Mouse (Mus musculus) frontal cortex, postnatal 14 days (tissue): ENCODE results near the gene Shank2.

ENCODE experiments used
- DNase-seq, 2 experiments: peaks; one replicate each; pipeline ENCODE4 v3.0.0; 2022; ENCODE audit warnings: low spot score in 2 of 2

Gene Shank2

GRCm38 (mm10) chr7:144170272-144170671 is 168.5 kb downstream of the Shank2 start:
- no peak for DNase-seq

DNA sequence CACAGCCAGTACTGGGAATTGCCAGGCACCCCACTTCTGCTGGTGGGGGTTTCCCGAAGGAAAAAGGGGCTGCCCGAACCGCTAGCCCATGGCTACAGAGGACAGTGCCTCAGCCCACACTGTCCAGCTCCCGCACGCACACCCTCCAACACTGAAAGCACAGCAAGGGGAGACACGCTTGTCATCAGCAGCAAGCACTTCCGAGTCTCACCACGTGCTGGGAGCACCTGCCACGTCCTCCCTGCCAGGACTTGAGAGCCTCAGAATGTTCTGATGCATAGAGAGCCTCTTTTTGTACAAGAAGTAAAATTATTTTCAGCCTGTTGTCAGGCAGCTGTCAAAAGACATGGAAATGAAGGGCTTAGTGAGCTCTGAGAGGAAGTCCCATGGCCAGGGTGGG is 169.0 kb downstream of the Shank2 start:
- DNase-seq: no peak

GRCm38 (mm10) chr7:144173869-144174268 is 172.1 kb downstream of the Shank2 start:
- DNase-seq: no peak

DNA sequence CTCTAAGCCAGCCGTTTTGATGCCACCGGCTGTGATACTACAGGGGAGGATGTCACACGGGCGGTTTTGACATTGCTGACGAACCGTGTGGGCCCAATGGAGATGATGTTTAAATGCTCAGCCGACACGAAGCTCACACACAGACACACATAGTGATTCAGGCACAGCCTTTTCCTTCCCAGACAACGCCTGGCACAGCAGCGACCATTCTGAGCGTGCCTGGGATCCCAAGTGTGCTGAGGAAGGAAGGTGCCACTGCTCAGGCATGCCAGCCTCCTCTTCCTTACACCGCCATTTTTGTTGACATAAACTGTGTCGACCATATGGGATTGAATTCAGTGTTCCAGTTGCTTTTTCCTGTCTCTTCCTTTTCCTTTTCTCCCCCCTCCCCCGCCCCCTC is 172.6 kb downstream of the Shank2 start:
- no peak for DNase-seq

DNA sequence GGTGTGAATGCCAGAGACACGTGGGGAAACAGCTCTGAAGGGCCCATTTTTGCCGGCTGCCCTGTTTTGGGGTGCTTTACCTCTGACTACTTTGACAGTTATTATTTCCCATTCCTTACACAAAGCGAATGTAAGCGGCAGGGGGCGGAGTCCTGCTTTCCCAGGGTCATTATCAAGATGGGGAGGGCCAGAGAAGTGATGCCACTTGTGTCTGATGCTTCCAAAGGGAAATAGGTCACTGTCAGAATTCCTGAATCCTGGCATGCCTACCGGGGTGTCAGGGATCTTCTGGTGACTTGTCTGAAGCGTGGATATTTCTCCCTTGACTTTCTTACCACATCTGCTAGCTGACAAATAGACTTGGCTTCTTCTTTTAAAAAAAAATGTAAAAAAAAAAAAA is 173.3 kb downstream of the Shank2 start:
- DNase-seq: no peak

DNA sequence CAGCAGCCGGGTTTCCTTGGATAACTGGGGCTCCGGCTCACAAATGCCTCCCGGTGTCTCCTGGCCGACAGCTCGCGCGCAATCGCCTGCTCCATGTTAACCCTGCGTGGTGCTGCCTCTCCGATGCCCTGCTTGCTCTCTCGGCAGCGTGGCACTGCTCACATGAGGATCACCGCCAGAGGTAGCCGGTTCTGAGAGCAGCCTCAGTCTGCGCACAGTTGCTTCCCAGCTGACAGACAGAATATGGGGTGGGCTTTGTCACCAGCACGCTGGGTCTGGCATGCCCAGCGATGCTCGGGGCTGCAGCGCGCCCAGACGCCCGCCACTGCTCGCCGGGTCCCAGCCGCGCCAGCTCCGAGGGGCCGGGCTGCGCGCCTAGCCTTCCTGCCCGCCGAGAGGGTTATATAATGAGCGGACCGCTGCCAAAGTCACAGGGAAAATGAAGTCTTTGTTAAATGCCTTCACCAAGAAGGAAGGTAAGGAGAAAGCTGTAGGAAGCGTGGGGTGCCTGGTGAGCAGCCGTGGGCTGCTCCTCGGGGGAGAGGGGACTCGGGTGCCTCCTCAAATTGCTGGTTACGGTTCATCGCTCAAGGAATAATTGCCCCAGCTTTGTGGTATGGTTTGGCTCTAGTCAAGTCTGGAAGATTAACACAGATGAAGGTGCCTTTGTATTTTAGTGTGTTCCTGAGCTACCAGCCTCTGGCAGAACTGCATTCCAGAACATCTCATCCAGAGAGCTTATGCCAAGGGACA is 173.9 kb downstream of the Shank2 start:
- DNase-seq: peak; percentile 57 to 59

DNA sequence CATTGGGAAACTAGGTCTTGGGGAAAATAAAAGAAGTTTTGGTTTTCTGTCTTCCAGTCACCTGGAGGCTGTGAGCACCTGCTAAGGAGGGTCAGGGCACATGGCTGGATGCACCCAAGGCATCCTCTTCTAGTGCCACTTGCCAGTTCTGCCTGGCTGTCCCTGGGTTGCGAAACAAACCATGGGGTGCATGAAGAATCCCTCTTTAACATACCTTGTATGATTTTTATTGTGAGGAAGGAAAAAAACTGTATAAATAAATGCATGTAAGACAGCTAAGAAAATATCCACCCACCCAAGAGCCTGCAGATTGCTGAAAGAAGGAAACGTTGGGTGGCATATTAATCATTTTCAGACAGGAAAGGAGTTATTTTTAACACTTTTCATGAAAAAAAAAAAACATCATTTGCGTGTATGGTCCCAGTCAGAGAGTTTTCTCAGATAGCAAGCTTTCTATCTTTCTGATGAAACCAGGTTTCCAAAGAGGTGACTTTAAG is 174.6 kb downstream of the Shank2 start:
- no peak for DNase-seq

GRCm38 (mm10) chr7:144179436-144179835 is 177.7 kb downstream of the Shank2 start:
- DNase-seq: no peak

- peak in 1 of 2 experiments; percentile 68 for DNase-seq
These were observed 179.2 kb downstream of the Shank2 start for GRCm38 (mm10) chr7:144180885-144181284.

- DNase-seq: no peak
These were observed 186.2 kb downstream of the Shank2 start for GRCm38 (mm10) chr7:144187869-144188430.

GRCm38 (mm10) chr7:144189446-144189845 is 187.7 kb downstream of the Shank2 start:
- DNase-seq: no peak

DNA sequence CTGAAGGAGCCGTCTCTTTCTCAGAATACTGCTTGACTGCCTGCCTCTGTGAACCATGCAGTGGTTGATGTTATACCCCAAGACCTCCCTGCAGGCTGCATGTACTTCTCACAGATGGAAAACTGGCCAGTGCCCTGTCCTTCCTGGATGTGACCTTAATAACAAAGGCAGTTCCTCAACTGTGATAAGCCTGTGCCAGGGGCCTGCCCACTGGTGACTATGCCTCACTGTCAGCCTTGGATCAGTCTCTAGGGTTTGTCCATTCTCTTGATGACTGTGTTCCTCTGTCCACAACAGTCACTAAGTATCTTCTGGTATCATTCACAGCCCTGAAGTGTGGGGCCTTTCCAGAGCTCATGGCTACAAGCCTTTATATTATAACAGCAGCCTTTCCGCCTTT is 196.8 kb downstream of the Shank2 start:
- no peak for DNase-seq

- DNase-seq: no peak
These were observed 200.4 kb downstream of the Shank2 start for GRCm38 (mm10) chr7:144202017-144202682.

- DNase-seq: no peak
These were observed 202.6 kb downstream of the Shank2 start for GRCm38 (mm10) chr7:144204290-144204689.

- DNase-seq: no peak
These were observed 203.4 kb downstream of the Shank2 start for GRCm38 (mm10) chr7:144205161-144205560.

DNA sequence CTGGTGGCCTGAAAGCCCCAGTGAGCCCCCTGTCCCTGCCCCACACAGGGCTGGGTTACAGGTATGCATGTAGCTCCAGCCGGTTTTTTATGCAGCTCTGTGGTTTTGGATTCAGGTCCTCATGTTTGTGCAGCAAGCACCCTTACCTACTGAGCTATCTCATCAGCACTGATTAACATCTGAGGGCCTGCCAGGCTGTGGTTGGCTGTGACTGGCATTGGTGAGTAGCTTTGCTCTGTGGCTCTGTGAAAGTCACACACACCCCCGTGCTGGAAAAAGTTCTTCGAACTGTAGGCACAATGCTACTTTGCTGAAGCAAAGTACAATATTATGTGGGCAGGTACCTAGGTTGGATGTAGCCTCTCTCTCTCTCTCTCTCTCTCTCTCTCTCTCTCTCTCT is 204.1 kb downstream of the Shank2 start:
- DNase-seq: no peak

GRCm38 (mm10) chr7:144206254-144206653 is 204.5 kb downstream of the Shank2 start:
- DNase-seq: no peak

- no peak for DNase-seq
These were observed 205.4 kb downstream of the Shank2 start for GRCm38 (mm10) chr7:144207100-144207499.

DNA sequence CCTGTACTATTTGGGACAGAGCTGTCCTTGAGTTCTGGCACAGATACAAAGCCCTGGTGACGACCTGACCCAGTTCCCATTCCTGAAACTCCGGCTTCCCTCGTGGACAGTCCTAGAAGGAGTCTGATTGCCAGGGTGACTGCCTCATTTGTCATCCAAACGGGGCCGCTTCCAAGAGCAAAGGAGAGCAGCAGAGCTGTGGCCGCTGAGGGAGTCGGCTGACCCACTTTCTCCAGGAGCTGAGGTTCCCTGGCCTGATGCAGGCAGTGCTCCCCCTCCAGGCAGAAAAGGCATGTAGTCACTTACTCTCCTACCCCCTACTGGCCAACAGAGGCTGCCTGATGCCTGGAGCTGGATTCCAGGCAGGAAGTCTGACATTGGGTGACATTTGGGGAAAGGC is 206.1 kb downstream of the Shank2 start:
- peak; percentile 58 to 70 for DNase-seq

DNA sequence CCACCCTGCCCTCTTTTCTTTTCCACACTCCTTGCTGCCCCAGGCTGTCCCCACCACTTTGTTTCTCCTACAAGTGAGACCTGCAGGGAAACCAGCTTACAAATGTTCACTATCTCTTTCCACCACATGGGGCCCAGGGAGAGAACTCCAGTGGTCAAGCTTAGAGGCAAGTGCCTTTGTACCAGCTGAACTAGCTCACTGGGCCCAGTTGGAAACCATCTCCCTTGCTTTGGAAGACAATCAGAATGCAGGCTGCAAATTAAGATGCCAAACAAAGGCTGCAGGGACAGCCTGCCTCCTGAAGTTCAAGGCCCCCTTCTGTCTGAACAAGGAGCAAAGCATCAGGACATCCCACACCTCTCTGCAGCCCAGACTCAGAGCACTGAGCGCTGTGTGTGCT is 206.9 kb downstream of the Shank2 start:
- DNase-seq: no peak

GRCm38 (mm10) chr7:144210526-144210925 is 208.8 kb downstream of the Shank2 start:
- no peak for DNase-seq

DNA sequence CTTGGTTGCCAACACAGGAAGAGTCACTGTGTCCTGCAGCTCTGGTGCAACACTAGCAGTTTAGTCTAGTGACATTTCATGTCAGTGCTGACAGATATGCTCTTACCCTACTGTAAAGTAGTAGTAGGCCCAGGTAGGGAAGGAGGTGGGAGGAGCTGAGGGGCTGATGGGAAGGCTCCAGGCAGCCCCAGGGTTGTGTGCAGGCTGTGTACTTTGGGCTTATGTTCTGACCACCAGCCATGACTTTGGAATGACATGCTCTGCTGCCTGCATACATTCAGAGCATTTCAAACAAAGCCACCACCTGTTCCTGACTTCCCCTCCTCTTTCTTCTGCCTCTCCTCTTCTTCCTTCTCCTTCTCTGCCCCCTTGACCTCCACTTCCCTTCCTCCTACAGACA is 211.0 kb downstream of the Shank2 start:
- DNase-seq: no peak

- DNase-seq: peak in 1 of 2 experiments; percentile 71
These were observed 215.5 kb downstream of the Shank2 start for GRCm38 (mm10) chr7:144217192-144217591.
